Mouse (Mus musculus) T-cell, adult 2 months (primary cell): Measurements from ENCODE around the gene Naf1.

ENCODE experiments used
- DNase-seq: peaks from one replicate; pipeline ENCODE4 v3.0.0; 2022; ENCODE audit warnings: low spot score

Gene Naf1

DNA sequence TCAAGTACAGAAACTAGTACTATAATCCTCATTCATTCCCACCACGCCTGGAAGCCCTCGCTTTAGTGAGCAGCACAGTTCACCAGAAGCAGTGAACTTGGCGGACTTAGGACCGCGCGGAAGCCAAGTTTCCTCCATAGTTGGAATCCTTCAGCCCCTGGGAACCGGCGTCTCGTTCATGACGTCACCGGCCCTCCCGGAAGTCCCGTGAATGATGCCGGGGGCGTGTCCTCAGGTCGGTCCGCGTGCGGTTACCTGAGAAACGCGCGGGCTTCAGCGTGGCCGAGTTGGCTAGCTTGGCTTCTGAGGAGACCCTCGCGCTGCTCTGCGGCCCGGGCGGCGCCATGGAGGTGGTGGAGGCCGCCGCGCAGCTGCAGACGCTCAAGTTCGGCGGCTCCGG, at the start of gene Naf1:
Gene Naf1 (plus strand): TSS at position 195 of the 400 bp plus-strand sequence.
- peak; percentile 91 for DNase-seq

DNA sequence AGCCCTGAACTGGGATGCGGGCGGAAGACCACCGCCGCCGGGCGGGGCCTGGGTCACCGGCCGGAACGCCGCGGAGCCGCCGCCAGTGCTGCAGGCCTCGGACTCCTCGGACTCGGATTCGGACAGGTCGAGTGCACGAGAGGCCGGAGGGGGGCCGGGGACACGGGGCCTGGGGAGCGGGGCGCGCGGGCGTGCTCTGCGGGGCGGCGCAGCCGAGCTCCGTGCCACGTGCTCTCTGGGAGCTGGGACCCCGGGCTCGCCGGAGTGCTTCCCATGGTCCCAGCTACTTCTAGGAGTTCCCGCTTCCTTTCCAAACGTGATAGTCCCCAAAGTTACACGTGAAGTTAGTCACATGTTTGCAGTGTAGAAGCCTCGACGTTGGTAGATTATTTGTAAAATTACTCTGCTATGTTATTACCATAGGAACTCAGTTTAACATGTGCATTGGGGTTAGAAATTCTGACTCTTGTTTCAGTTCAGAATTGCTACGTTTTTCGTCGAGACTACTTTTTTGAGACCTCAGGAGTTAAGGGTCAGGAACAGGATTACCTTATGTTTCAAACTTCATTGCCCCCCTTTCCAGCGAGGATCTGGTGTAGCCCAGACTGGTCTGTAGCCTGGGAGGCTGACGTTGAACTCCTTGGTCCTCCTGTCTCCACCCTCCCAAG, 1.0 kb downstream of the Naf1 start:
- DNase-seq: peak; percentile 14

DNA sequence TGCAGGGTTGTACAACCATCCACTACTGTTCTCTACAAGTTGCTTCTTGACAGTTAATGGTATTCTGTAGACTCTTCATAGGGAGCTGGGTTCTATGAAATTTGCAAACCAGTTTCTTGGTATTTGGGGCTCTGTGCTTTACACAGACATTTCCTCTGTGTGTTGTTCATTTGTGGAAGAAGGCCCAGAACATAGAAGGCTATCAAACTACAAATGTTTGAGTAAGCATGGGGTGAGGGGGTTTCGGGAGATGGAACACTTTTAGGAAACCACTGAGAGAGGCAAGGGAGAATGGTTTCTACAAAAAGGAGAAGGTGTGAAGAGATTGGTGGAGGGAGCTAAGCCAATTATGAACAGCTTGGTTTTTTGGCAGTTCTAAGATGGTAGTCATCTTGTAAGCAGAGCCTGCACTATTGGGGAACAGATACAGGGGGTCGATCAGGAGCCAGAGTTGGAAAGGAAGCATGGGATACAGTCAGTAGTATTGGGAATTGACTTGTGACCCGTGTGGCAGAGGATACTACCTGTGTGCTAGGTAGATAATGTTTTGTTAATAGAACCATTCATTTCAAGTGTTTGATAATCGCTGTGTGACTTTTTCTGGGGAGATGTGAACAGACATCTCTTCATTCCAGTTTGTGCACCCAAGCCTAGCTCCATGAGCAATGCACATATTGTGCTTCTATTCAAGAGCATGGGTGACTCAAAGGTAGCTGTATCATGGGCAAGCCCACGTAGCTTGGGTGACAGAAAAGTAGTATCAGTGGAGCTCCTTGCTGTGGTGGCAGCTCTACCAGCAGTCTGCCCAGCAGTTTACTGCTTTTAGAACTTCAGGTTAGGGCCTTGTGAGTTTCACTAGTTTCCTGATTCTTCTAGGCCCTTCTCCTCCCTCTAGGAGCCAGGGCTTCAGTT, 1.8 kb downstream of the Naf1 start:
- DNase-seq: no peak

DNA sequence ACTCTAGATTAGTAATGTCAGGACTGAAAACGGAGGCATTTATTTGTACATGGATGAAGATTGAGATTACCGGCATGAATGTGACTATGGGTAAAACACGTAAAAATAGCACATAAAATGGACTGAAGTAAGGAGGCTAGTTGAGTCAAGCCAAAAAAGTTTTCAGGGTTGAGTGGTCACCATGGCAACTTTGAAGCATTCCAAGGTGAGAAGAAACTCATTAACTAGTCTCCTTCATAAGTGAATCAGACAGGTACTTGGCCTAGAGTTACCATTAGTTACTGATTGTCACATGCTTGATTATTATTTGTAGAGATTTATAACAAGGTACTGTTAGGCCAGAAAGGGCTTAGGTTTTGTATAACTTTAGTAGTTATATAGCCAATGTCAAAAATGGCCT, 3.7 kb downstream of the Naf1 start:
- DNase-seq: no peak

DNA sequence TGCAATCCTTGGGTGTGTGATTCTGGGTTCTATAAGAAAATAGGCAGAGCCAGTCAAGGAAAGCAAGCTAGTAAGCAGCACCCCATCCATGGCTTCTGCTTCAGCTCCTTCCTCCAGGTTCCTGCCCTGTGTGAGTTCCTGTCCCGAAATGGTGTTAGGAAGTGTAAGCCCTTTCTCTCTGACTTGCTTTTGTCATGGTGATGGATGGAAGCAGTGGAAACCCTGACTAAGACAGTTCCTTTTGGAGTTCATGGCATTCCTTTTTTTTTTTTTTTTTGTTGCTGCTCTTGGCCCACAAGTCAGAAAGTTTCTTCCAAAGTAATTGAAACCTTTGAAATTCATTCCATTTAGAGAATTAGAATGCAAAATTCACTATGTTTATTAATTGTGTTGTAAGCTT, 5.1 kb downstream of the Naf1 start:
- no peak for DNase-seq

DNA sequence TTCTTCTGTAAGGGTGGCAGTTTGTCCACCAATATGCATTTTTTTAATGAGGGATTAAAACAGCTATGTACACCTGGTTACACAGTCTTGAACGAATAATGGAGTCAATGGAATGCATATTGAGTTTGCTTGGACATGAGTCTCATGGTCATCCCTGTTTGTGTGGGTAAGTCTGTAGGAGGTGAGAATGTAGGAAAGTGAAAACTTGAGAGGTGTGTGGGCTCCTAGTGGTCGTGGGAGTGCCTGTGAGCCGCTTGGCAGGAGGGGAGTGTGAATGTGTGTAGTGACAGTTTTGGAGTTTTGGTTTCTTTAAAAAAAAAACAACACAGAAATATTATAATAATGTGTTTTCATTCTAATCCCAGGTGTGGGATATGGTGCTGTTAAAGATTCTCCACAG, 7.7 kb downstream of the Naf1 start:
- no peak for DNase-seq

DNA sequence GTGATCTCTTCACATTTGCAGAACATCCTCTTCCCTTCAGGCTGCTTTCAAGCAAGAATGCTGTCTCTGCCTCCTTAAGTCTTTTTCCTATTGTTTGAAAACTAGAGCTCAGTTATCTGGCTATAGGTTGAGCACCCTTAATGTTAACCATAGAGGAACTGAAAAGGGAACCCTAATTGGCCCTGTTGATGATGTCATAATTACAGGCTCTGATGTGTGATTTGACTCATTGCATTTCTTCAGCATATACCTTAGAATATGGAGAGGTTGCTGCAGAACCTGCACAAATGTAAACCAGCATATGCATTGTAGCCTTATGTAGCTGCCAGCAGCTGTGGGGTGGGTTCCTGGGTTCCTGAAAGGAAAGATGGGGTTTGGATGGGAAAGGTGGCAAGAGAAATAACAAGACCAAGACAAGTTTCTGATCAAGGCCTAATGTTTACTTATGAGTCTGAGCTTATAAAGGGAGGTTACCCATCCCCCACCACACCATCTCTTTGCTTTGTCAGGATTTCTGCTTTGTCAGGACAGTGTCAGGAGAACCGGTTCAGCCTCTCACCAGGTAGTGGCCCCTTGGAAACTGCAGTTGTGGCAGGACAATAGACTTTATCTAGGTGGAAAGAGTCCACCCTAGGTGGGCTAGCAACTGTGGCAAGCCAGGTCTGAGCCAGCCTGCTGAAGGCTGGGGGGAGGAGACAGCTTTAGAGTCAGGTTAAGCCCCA, 9.4 kb downstream of the Naf1 start:
- DNase-seq: no peak

DNA sequence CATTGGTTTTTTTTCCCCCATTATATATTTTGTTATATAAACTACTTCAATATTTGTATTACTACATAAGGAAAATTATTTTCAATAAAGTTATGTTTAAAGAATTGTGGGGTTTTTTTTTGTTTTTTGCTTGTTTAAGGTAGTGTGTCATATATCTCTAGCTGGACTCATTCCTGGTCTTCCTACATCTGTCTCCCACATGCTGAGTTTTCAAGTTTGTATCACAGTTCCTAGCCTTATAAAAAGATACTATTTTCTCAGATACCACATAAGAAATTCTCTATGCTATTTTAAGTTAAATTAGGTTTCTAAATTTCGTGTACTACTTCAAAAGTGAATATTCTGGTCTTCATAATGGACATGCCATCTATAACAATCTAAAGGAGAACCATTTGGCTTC, 23.8 kb downstream of the Naf1 start:
- DNase-seq: no peak

DNA sequence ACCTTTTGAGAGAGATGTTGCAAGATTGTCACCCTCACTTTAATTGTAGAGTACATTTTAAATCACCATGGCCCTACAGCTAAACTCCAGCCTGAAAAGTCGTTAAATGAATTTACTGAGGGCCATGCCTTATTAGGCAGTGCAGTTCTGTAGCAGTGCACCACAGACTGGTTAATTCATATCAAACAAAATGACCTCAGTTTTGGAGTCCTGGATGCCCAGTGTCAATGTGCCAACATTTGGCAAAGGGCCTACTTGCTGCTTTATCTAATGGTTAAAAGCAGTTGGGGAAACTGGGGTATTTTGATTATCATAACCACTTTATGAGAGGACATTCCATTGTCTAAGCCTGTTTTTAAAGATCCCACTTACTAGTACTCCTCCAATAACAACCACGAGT, 31.9 kb downstream of the Naf1 start:
- no peak for DNase-seq

DNA sequence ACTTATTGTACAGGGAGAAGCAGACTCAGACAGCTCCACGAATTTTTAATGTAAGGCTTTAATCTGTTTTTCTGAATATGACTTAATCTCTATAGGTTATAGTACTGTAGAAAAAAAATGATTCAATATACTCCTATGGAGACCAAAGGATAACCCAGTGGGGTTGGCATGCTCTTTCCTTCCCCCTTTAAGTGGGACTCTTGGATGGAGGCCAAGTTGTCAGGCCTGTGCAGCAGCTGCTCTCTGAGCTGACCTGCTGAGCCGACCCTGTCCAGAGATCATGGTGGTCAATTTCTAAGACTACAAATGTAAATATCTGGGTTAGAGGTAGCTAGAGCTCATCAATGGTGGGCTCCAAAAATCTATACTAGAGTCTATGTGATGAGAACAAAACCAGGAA, 45.0 kb downstream of the Naf1 start:
- DNase-seq: no peak

DNA sequence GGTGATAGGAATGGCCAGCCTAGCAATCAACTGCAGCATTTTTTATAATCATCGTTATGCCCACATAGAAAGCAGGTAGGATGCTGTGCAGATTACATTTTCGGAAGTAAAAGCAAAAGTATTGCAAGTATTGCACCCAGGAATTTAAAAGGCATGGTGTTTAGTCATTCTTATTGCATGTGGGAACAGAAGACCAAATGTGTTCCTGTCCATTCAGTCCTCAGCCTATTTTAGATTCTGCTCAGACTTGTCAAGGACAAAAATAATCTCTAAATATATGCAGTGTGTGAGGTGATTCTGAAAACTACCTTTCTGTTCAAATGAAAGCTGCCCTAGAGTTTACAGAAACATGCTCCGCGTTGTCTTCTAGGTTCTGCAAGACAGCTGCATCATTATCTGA, 45.5 kb downstream of the Naf1 start:
- DNase-seq: no peak

DNA sequence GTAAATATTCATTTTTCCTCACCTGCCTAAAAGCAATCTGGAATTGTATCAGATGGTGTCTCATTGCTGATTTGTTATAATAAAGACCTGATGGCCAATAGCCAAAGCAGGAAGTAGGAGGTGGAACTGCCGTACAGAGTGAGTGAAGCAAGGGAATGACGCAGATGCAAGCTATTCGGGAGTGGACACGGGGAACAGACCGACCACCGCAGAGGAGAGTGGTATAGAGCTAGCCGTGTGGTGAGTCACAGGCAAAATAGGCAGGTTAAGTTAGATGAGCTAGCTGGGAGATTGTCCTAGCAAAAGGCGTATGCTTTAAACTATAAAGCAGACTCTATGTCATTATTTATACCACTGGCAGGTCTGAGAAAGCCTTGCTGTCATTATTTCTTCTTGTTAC, 46.1 kb downstream of the Naf1 start:
- no peak for DNase-seq

DNA sequence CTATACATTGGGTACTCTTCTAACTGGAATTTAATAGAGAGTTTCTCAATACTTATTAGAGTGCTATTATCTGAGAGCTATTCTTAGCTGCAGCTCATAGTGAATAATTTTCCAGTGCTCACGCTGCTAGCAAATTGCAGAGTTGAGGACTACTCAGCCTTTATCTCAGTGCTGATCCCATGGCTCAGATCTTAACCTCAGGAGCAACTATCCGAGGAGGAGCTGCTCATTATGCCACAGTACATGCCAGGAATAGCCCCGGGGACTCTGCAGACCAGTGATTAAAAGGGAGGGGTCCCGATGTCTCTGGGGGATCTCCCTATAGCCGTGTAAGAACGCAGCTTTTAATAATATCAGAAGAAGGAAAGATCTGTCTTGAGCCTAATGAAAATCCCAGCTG, 50.7 kb downstream of the Naf1 start:
- DNase-seq: no peak

DNA sequence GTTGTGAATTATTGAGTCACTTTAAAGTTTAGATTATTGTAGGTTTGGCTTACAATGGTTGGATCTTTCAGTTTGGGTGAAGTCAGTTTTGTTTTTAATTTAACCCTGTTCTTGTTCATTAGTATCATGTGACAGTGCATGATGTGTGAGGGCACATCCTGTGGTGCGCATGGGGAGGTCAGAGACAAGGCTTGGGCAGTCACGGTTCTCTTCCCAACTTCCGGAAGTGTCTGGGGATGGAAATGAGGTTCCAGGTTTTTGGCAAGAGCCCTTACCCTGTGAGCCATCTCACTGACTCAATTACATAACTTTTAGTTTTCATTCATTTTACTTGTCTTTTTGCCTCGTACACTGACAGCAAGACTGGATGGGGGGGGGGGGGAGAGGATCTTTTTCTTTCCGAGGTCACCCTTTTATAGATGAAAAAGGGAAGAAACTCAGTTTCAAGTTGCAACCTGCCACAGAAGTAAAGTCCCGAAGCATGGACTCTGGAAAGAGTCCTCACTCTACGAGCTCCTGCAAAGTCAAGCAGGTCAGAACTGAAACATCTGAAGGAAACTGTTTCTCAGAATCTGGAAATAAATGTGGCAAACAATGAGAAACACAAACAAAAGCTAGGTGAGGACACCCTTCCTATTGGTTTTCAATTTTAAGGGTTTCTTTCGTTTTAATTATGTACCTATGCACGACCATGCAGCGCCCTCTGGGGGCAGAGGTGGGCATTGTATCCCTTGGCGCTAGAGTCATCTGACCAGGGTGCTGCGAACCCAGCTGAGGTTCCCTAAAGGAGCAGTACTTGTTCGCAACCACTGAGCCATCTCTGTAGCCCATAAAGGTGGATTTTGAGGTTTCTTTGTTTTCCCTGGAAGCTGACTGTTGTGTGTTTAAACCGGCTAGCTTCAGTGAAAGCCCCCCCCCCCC, 53.9 kb downstream of the Naf1 start:
- peak; percentile 11 for DNase-seq

DNA sequence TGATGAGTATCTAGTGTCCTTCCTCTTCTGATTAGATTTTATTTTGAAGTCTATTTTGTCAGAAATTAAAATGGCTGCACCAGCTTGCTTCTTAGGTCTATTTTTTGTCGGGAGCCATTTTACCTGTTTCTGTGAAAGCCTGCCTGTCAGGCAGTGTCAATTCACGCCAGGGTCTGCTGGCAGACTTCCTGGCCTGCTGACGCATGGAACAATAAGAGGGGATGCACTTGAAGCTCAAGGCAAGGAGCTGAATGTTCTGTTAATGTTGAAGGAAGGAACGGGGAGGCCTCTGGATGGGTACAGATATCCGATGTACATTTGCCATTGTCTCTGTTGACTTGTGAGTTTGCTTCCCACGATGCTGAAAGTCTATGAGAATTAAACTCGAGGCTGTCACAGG, 56.0 kb downstream of the Naf1 start:
- DNase-seq: no peak

DNA sequence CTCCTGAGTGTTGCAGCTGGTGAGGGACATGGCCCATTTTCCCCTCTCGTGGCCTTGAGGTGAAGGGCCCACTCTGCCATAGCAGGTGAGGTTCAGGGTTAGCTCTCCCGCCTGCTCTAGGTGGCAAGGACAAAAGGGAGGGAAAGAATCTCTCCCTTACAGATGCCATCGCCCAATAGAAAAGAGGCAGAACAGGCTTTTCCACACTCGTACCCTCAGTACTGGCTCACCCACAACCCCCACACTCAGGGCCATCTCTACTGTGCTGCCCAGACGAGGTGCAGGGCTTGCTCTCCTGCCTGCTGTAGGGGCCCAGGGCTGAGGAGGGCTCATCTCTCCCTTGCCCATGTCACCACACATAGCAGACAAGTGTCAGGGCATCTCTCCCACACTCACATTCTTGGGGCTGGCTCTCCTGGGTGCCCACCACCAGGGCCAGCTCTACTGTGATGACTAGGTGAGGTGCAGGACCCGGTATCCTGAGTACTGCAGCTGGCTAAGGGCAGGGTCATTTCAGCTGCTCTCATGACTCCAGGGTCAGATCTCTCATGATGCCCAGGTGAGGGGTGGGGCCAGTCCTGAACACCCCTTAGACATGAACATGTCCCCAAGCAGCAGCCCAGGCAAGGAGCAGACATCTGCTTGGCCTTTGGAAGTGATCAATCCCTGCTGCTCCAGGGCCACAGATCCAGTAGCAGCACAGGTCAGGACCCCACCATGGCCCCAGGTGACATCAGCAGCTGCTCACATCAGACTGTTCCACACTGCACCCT, 57.9 kb downstream of the Naf1 start:
- no peak for DNase-seq

DNA sequence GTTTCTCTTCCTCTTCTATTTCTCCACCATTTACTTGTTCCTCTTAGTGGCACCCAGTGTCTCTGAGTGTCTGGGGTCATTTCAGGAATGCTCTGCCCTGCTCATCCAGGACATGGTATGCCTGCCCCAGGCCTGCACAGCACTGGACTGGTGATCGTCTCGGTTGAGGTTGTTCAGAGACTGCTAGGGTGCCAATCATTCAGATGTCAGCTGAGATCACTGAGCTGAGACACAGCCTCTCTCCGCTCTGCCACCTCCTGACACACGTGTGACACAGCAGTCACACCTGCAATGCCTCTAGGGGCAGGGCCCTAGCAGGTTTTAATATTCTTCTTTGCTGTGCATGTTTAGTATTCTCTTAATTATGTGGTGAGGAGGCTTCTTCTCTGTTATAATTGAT, 58.5 kb downstream of the Naf1 start:
- DNase-seq: no peak

DNA sequence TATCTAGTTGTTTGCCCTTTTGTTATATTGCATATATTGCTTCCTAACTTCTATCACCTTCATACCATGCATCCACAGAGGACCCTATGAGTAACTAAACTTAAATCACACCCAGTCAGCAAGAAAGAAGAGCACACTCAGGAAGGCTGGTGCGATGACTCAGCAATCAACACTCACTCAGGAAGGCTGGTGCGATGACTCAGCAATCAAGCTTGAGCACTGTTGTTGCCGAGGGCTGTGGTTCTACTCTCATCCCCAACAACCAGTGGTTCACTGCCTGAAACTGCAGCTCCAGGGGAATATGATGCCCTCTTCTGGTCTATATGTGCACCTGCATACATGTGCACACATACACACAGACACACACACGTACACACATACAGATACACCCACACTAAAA, 73.7 kb downstream of the Naf1 start:
- DNase-seq: no peak

DNA sequence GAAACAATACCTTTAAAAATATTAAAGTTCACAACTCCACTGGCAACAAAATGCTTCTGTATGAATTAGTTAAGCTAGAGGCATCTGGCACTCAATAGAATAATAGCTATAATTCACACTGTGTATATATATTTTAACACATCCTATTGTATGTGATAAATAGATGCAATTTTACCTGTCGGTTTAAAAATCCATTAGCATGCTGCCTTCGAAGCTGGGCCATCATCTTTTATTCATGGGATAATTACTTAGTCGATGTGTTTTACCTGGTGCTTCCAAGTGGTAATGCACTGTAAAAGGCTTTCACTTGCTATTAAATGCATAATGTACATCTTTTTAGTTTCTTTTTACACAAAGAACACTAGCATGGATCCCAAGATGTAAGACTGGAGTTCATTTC, 76.2 kb downstream of the Naf1 start:
- no peak for DNase-seq
